Mouse (Mus musculus) monocyte, adult 5-6 weeks (primary cell): Measurements from ENCODE around the gene Mllt3. TPM values are rescaled to one million over a fixed set of nuclear protein-coding genes. Genes with fewer than 3 reads are reported as not detected.

ENCODE experiments used
- ATAC-seq: fragments of 153-309, 156-312 bp; replicated peaks from 2 replicates; pipeline ENCODE4 v1.8.0; 2017; ENCODE audit warnings: mild to moderate bottlenecking; ENCODE audit not compliant: low TSS enrichment, insufficient number of reproducible peaks, severe bottlenecking, poor library complexity, low FRiP score
- total RNA-seq: library from RNA; stranded (forward); fragments of 200-1000, 200-491, 200-594 nt; gene quantifications from 3 replicates; pipeline ENCODE4 v1.2.3, GENCODE M21; 2017

Mllt3 gene
- total RNA-seq, 1 experiment from 2014 or later, result 13.2 TPM

- no peak for ATAC-seq
Observed at GRCm38 (mm10) chr4:87806196-87806987, 226.8 kb downstream of the Mllt3 start.

- ATAC-seq, result no peak
Observed at GRCm38 (mm10) chr4:87804576-87804975, 228.6 kb downstream of the Mllt3 start.

GRCm38 (mm10) chr4:87803313-87803712, 229.9 kb downstream of the Mllt3 start:
- ATAC-seq, result no peak

- ATAC-seq, result no peak
Observed at GRCm38 (mm10) chr4:87802140-87802539, 231.0 kb downstream of the Mllt3 start.

GRCm38 (mm10) chr4:87801332-87801731, 231.8 kb downstream of the Mllt3 start:
- no peak for ATAC-seq

- no peak for ATAC-seq
Observed at GRCm38 (mm10) chr4:87800276-87800675, 232.9 kb downstream of the Mllt3 start.

GRCm38 (mm10) chr4:87799418-87799817, 233.7 kb downstream of the Mllt3 start:
- ATAC-seq, result no peak

GRCm38 (mm10) chr4:87795261-87795660, 237.9 kb downstream of the Mllt3 start:
- no peak for ATAC-seq

GRCm38 (mm10) chr4:87794216-87794615, 238.9 kb downstream of the Mllt3 start:
- ATAC-seq, result no peak

GRCm38 (mm10) chr4:87792511-87792910, 240.7 kb downstream of the Mllt3 start:
- ATAC-seq, result no peak

GRCm38 (mm10) chr4:87789446-87789845, 243.7 kb downstream of the Mllt3 start:
- ATAC-seq, result no peak

- 0 out of 2 replicates have a peak, but pooled peaks have one; percentile 35 for ATAC-seq
Observed at GRCm38 (mm10) chr4:87788691-87789090, 244.5 kb downstream of the Mllt3 start.

- no peak for ATAC-seq
Observed at GRCm38 (mm10) chr4:87785132-87786074, 247.8 kb downstream of the Mllt3 start.

- ATAC-seq, result no peak
Observed at GRCm38 (mm10) chr4:87783809-87784208, 249.4 kb downstream of the Mllt3 start.

- ATAC-seq, result no peak
Observed at GRCm38 (mm10) chr4:87781971-87782370, 251.2 kb downstream of the Mllt3 start.

- no peak for ATAC-seq
Observed at GRCm38 (mm10) chr4:87775721-87776120, 257.4 kb downstream of the Mllt3 start.

GRCm38 (mm10) chr4:87774515-87774914, 258.6 kb downstream of the Mllt3 start:
- no peak for ATAC-seq

GRCm38 (mm10) chr4:87767711-87768561, 265.2 kb downstream of the Mllt3 start:
- ATAC-seq, result no peak

GRCm38 (mm10) chr4:87765729-87766128, 267.4 kb downstream of the Mllt3 start:
- no peak for ATAC-seq
